Mouse (Mus musculus) cerebellum, postnatal 25 days (tissue): ENCODE results near the gene Rad54l.

ENCODE experiments used
- DNase-seq, 2 experiments: peaks; one replicate each; pipeline ENCODE4 v3.0.0; 2021; ENCODE audit warnings: mixed read lengths in 2 of 2

Gene Rad54l

GRCm38 (mm10) chr4:116140801-116141574, 17.5 kb upstream of the Rad54l start:
- no peak for DNase-seq

GRCm38 (mm10) chr4:116137421-116137996, 14.0 kb upstream of the Rad54l start:
- DNase-seq = peak in 1 of 2 experiments; percentile 25

DNA sequence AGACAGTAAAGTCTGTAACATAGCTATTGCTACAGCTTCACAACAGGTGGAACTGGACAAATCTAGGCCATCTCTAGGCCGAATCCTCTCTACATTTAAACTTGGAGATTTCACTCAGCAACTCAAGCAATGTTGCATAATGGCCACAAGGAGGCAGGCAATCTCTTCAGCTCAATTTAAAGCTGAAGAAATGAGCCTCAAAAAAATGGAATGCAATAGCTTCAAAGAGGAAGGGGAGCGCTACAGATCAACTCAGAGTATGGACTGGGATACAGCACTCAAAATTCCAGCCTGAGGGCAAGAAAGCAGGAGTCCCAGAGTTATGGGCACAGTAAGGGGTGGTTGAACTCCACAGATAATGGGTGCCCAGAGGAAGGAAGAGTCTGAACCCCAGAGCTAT, 11.5 kb upstream of the Rad54l start:
- DNase-seq = peak in 1 of 2 experiments; percentile 28

DNA sequence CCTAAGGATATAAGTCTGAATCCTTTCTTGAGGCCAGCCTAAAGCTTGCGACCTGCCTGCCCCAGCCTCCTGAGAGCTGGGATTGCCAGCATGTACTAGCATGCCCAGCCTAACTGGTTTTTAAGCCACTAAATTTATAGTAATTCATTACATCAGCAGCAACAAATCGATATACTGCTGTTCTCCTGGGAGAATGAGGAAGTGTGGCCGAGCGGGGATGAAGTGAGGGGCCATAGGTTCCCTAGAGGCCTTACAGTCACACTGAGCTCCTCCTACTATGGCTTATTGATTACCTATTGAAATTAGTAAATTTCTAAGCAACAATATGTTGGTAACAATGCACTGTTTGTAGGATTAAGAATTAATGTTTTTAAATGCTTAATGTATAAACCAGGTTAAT, 9.6 kb upstream of the Rad54l start:
- no peak for DNase-seq

DNA sequence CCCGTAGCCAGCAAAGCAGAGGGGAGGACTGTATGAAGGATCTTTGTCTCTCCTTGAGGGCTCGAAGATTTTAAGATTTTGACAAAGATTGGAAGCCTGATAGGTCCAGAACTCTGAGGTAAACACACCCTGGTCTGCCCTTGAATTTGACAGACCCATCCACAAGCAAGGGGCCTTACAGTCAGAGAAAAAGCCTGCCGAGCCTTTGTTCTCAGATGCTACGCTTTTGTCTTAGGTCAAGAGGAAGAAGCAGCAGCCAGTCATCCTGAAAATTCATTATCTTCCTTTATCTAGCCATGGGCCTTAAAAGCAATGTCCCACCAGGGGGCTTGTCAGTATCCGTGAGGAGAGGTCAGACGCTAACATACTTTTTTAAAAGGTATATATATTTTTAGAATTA, 4.5 kb upstream of the Rad54l start:
- no peak for DNase-seq

DNA sequence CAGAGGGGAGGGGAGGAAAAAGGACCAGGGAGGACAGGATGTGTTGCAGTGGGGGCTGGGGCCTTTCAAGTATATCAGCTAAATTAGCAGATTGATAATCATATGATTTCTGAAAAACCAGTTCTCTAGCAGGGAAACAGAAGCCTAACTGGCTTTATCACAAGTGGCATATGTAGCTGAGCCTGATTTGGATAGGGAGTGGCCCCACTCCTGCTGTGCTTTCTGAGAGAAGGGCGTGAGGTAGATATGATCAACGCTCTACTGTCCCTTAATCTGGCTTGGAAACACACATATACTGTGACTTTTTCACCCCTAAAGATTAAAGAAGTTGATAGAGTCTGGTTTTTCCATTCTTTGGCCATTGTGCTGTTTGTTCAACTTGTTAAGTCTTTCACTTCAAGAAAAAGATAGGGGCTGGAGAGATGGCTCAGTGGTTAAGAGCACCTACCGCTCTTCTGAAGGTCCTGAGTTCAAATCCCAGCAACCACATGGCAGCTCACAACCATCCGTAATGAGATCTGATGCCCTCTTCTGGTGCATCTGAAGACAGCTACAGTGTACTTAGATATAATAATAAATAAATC, 2.4 kb upstream of the Rad54l start:
- no peak for DNase-seq

DNA sequence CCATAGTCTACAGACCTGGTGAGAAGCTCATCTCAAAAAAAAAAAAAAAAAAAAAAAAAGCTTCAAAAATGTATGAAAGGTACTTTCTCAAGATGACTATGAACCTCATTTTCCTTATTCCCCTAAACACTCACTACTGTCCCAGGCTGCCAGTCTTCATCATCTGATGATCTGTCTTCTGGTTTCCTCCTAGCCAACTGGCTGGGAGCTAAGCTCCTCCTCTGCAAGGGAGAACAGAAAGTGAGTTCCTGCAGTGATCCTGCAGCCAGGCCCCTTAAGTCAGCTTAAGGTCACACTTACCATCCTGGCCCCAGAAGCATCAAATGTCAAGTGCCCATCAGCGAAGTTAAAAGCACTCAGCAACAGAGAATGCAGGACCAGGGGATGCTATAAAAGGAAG, 728 bp downstream of the Rad54l start:
- DNase-seq = no peak

- no peak for DNase-seq
Measured at GRCm38 (mm10) chr4:116111486-116111885, 12.0 kb downstream of the Rad54l start.

GRCm38 (mm10) chr4:116110695-116111094, 12.8 kb downstream of the Rad54l start:
- DNase-seq = no peak

DNA sequence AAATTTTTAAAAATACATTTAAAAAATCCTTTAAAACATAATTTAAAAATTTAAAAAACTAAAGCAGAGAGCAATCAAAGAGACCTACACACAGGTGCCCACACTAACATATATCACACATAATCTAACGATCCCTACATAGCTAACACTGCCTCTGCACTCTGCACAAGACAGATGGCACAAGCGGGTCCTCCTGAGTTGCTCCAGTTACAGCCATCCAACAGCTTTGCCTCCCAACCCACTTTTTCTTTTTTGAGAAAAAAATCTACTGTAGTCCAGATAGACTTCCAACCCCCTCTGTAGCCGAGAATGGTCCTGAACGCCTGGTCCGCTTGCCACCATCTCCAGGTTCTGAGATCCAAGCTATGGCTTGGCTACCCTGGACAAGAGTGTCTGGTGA, 18.2 kb downstream of the Rad54l start:
- DNase-seq = no peak

- no peak for DNase-seq
Measured at GRCm38 (mm10) chr4:116100959-116101358, 22.5 kb downstream of the Rad54l start.

GRCm38 (mm10) chr4:116097211-116097610, 26.3 kb downstream of the Rad54l start:
- DNase-seq = no peak

DNA sequence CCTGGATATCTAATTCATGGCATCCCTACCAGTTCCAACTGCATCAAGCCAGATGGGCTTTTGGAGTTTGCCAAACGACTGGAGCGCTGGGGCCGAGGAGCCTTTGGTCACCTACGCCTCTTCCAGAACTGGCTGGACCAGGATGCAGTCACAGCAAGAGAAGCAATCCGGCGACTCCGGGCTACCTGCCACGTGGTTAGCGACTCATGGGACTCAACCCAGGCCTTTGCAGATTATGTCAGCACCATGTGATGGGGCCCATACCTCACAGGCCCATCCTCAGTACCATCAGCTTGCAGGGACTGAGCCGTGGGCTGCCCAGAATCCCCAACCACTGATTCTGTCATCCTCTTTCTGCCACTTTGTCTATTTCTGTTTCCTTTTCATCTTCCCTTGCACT, 27.2 kb downstream of the Rad54l start:
- peak in 1 of 2 experiments; percentile 27 for DNase-seq

- peak; percentile 19 to 20 for DNase-seq
Measured at GRCm38 (mm10) chr4:116088510-116089249, 34.8 kb downstream of the Rad54l start.

GRCm38 (mm10) chr4:116077240-116078095, 46.0 kb downstream of the Rad54l start:
- no peak for DNase-seq

DNA sequence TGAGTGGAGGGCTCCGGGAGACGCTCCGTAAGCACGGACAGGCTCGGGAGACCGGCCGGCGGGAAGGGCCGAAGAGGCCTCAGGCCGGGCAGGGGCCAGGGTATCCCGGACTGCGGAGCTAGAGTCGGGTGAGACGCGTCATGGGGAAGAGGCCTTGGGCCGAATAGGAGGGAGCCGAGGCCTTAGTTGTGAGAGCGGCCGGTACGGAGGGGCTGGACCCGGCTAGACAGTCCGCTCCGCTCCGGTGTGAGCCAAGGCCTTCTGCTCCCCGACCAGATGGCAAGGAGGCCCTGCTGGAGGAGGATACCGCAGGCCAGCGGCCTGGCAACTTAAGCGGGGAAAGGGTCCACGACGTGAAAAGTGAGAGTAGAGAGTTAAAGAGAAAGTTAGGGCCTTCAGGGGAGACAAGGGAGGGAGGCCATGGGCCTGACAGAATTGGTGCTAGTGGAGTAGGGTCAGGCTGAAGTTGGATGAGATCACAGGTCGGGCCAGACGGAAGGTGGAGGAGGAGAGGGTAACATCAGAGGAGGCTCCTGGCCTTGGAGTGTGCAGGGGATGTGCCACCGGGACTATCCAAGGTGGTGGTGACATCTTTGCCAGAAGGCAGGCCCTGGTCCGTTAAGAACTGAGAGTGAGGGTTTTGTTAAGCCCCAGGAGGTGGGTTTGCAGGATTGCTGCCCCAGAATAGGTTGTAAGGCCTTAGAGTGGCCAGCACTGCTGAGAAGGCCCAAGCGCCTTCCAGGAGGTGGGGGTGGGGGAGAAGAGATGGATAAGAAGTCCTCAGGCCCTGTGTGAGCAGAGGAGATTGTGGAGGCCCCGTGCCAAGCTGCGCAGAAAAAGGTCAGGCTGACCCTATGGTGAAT, 46.9 kb downstream of the Rad54l start:
- peak; percentile 66 to 67 for DNase-seq

GRCm38 (mm10) chr4:116075631-116076368, 47.7 kb downstream of the Rad54l start:
- peak; percentile 81 to 82 for DNase-seq

DNA sequence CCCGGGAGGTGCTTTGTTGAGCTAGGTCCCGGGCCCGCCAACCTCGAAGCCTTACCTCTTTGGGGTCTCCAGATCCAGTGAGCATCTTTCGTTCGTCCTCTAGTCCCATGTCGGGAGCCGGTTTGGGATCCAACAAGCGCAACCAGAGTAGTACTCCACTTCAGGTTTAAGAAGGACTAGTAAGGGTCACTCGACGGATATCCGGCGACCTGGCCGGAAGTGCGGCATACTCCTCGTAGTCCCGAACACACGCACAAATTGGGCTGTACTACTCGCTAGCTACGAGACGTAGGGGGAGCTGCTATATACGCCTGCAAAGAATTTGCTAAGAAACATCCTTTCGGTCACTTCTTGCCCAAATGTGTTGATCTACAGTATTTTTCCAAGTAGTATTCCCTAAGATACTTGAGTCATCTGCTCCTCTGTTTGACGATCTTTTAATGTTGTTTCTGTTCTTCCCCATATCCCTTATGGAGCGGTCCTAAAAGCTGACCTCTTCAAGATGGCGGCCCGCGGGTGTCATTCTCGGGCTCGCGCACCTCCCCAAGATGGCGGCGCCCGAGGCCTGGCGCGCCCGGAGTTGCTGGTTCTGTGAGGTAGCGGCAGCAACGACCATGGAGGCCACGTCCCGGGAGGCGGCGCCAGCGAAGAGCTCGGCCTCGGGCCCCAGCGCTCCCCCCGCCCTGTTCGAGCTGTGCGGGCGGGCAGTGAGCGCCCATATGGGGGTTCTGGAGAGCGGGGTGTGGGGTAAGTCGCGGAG, 48.4 kb downstream of the Rad54l start, which contains the start of the genes Uqcrh and Lrrc41:
Gene Uqcrh, minus strand, starts transcription at position 211 of the 760 bp plus-strand sequence.
Gene Lrrc41, plus strand, starts transcription at position 409 of the 760 bp plus-strand sequence.
- DNase-seq = peak; percentile 95 to 97

DNA sequence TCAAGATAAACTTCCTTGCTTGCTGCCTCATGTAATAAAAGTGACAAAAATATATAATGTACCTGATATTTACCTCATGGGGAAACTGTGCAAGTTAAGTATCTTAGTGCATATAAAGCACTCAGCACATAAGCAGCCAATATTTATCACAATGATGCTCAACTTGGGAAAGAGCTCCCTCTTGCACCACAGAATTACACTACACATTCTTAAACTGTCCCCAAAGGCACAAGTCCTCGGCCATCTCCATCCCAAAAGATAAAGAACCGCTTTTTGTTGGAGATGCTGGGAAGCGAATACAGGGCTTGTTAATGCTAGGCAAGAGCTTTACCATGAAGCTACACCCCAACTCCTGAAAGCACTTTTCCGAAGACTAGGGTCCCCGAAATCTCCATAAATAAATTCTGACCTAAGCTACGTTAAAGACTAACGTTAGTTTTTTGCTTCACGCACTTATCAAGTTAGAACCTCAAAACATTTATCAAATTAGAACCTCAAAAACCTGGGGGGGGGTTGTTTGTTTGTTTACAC, 49.3 kb downstream of the Rad54l start:
- DNase-seq = no peak
